Mouse (Mus musculus) embryonic fibroblast, embryonic 13.5 days (primary cell): ENCODE measurements at regions not wholly inside any gene's neighbourhood (a gene's known extent, or its start where the extent isn't known, plus 50 kb on each side); places are given as distances from the start of the nearest gene placed in this dataset.
A peak's percentile ranks its signal among the peaks of the same experiment; 100 is the strongest.

Experiments
- H3K27ac ChIP-seq: 2 replicates; pipeline ENCODE4 v1.5.1; 2012; ENCODE audit warnings: low read length, control low read depth, inconsistent platforms; ENCODE audit not compliant: insufficient read depth
- H3K4me1 ChIP-seq: 2 replicates; pipeline ENCODE4 v1.6.1; 2011; ENCODE audit warnings: low read length; ENCODE audit not compliant: control insufficient read depth, insufficient read depth
- H3K4me3 ChIP-seq: 2 replicates; pipeline ENCODE4 v1.5.1; 2011; ENCODE audit warnings: mild to moderate bottlenecking, control low read depth, low read length; ENCODE audit not compliant: insufficient read depth
- CTCF ChIP-seq: IDR thresholded peaks from 2 replicates; pipeline ENCODE4 v1.5.1; 2011; ENCODE audit warnings: mild to moderate bottlenecking, control low read depth, low read length, moderate library complexity, borderline replicate concordance; ENCODE audit not compliant: insufficient read depth
- POLR2A ChIP-seq: IDR thresholded peaks from 2 replicates; pipeline ENCODE4 v1.6.1; 2011; ENCODE audit warnings: low read depth, mild to moderate bottlenecking, control low read depth, low read length, moderate library complexity

DNA sequence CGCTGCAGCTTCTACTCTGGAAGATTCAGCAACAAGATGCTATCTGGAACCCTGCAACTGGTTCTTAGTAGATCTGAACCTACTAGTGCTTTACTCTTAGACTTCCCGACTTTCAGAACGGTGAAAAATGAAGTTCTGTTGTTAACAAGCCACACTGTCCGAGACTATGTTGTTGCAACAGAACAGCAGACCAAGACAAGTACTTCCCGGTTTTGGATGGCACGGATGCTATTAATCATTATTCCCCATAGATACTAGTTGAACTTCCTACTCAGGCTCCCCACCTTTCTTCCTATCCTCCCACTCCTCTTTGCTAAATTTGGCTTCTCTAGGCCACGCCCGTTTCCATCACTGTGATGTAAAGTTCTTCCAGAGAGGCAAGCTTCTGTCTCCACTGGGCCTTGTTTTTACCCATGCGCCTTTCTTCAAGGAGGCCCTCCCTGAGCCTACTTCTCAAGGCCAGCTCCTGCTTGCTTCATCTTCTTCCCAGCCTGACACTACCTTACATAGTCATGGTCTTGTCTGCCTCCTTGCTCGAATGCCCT lies 67.7 kb upstream of the 4930432M17Rik start:
- Histone ChIP-seq H3K27ac (peak overlapping the region; percentile 77), H3K4me3 (no peak overlapping the region), H3K4me1 (peaks cover 19% of the 10 kb centered on the region)
- TF ChIP-seq POLR2A (no peak), CTCF (no peak)

DNA sequence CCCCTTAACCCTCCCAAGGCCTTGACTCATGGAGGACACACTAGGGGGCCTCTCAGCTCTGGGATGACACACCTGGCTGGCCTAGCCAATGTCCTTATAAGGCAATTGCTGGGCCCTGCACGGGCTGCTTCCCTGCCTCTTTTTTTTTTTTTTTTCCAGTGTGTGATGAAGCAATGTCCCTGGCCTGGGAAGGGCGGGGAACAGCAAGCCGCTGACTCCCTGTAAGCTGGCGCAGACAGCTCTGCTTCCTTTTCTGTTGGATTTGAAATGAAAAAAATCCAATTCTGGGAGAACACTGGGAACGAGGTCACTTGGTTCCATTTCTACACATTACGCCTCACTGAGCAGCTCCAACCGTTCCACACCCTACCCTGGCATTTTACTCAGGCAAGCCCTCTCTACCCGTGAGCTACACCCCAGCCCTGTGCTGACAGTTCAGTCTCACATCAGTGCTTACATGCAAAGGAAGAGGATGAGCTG lies 68.4 kb upstream of the 4930432M17Rik start:
- H3K27ac ChIP-seq, result peak overlapping the region; percentile 77
- H3K4me3 ChIP-seq, result no peak overlapping the region
- TF ChIP-seq CTCF (no peak), POLR2A (peak; percentile 16; the same call in 1 of the 2 replicates)
- peaks cover 19% of the 10 kb centered on the region for H3K4me1 ChIP-seq

DNA sequence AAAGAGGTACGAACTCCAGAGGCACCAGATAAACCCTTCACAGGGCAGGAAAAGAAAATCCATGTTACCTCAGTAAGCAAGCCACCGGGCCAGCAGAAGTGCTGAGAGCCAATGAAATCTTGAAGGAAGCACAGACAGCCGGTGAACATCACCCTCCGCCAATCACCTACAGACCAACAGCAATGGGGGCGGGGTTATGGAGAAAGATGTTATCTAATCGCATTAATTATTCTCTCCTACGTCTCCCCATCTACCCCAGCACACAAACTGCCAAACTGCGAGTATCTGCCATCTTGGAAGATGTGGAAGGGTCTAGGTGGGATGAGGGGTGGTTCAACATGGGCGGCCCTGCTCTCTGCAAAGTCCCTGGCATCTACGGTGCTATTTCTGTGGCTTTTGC lies 68.6 kb upstream of the Slc44a3 start:
- TF ChIP-seq POLR2A (no peak), CTCF (no peak)
- Histone ChIP-seq H3K4me3 (no peak overlapping the region), H3K4me1 (peaks cover 19% of the 10 kb centered on the region), H3K27ac (no peak overlapping the region)

DNA sequence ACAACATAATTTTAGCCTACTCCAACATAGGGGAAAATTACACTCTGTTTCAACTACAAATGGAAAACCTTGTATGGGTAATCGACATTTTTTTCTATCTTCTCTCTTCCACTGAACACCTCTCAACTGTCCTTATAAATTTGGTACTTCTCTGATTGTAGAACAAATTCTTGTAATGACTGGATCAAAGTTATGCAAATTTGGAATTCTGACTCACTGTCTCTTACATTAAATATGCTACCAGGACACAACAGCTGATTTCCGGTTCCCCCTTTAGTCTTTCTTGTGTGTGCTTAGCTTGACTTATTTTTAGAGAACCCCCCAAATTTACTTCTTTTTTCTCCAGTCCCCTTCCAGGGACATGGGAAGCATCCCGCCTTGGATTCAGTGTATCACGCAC lies 68.2 kb upstream of the Slc44a3 start:
- H3K4me3 ChIP-seq, result no peak overlapping the region
- H3K27ac ChIP-seq, result no peak overlapping the region
- TF ChIP-seq POLR2A (no peak), CTCF (no peak)
- H3K4me1 ChIP-seq, result peaks cover 19% of the 10 kb centered on the region

DNA sequence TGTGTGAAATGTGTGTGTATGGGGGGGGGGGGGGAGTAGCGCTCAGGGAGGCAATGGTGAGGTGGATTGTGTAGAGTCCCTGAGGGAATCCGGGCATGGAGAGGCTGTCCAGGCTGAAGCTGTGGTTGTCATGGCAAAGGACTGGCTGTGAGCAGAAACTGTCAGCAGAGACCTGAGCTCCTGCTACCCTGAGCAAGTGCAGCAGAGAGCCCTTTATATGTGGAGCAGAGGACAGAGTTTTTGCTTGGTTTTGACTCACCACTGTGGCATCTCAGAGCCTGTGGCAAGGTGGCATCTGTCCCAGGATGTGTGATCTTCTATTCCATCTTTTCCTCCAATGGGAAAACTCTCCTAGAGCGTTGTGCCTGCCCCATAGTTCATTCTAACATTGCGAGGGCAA lies 65.8 kb upstream of the Slc44a3 start:
- no peak overlapping the region for H3K27ac ChIP-seq
- TF ChIP-seq CTCF (no peak), POLR2A (no peak)
- no peak overlapping the region for H3K4me3 ChIP-seq
- H3K4me1 ChIP-seq, result peaks cover 21% of the 10 kb centered on the region

DNA sequence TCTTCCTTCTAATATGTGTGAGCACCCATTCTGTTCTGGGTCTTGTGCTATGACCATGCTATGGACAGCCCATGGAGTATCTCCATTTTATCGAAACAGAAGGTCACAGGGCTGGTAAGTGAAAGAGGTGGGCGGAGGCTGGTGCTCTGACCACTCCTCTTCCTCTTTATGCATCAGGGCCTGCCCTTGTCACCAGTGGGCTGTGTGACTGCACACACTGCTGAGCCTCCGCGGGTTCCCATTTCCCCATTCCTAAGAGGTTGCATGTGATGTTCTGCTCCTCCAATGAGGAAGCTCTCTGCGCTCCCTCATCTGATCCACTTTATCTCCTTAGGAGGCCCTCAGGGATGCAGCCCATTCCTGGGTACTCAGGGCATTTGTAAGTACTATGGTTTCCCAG lies 65.0 kb upstream of the Slc44a3 start:
- Histone ChIP-seq H3K4me1 (peaks cover 19% of the 10 kb centered on the region), H3K4me3 (no peak overlapping the region), H3K27ac (no peak overlapping the region)
- TF ChIP-seq CTCF, result no peak
- TF ChIP-seq POLR2A, result no peak

DNA sequence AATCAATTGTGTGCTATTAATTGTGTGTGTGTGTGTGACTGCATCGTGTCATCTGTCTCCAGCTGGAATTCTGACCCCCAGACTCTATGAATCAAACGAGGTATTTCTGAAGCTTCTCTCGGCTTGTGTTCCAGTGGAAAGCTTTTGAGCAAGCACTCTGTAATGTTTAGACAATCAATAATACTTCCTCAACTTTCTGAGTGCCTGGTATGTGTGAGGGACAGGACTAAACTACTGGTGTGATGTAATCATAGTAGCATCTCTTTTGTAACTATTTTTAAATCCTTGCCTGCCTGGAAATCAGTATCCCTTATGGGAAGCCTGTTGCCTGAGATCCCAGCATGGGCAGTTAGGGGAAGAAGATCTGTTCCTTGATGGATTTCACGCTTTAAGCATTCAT lies 62.4 kb upstream of the Slc44a3 start:
- H3K4me1 ChIP-seq, result peaks cover 19% of the 10 kb centered on the region
- peak overlapping the region; percentile 86 for H3K27ac ChIP-seq
- no peak overlapping the region for H3K4me3 ChIP-seq
- no peak for TF ChIP-seq CTCF

DNA sequence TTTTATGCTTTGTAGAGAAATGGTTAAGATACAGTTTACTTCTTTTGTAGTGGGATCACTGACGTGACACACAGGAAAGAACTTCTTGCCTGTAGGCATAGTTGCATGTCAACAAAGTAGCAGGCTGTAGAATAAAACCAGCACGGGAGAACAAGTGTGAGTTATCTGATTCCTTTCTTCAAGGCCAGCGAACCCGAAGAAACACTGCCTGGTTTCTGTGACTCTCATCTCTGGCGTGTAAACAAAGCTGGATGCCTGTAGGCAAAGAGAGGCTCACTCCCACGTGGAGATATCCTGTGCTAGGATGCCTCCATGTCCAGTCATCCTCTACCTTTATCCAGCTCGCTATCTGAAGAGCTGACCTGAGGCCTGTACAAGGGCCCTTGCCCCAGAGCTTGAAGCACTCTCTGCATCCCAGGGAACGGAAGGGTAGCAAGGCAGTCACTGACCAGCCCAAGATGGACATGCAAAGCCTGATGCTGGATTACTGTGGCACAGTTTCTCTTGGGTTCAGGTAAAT lies 61.5 kb upstream of the Slc44a3 start:
- Histone ChIP-seq H3K4me1 (peaks cover 22% of the 10 kb centered on the region), H3K27ac (peak overlapping the region; percentile 86), H3K4me3 (no peak overlapping the region)
- no peak for TF ChIP-seq POLR2A
- TF ChIP-seq CTCF, result no peak

DNA sequence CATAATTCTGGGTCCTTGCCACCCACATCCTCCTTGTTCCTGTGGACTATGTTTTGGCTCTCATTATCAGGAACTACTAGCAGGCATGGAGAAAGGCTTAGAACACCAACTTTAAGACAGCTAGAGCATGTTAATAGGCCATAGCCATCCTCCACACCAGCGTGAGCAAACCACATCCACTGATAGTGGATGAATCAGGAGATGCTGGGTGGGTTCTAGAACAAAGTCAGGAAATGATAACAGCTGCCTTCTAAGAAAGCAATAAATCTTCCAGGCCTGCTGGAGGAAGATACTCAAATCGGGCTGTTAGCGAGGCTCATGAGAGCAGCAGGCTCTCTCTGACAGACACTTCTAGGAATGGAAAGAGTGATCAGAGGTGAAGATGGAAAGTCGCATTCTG lies 60.9 kb upstream of the Slc44a3 start:
- no peak for TF ChIP-seq CTCF
- Histone ChIP-seq H3K4me1 (peaks cover 22% of the 10 kb centered on the region), H3K27ac (peak overlapping the region; percentile 86), H3K4me3 (no peak overlapping the region)

DNA sequence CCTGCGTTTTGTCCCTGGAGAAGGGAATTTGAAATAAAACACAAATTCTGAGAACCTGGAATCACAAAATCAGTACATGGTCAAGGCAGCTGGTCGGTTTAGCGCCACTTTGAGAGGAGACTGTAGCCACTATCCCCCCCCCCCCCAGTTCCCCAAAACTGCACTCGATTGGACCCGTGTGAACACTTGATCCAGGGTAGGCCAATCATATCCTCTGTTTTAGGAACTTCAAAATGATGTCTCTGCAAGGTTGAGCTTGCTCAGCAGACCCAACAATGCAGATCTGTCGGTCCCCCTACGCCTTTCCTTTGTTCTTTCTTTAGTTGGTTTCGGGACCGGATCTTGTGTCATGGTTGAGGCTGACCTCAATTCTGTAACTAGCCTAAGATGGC lies 57.3 kb upstream of the Slc44a3 start:
- Histone ChIP-seq H3K4me3 (no peak overlapping the region), H3K27ac (peak overlapping the region; percentile 83), H3K4me1 (peaks cover 29% of the 10 kb centered on the region)
- TF ChIP-seq CTCF (no peak), POLR2A (no peak)
